In the genomic region with DNA sequence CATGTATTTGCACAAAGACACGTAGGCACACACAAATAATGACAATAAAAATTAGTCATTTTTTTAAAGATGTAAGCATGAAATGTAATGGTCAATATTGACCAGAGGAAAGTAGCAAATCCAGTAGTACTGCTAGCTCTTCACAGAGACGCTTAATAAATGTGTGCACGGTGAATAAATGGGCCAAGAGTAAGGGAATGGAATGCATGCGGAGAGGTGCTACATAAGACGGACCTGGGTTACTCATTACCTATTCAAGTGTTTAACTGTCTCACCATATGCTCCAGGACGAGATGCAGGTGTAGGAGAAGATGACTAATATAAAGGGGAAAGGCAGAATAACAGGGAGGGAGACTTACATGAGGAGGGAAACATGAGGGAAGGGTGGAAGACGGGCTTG, we compare ENCODE assay signal across 19 mouse cellular contexts.
"Had no signal": no experiment of that assay in that cellular context is flagged by ENCODE, and none has a peak within 500 bp of the region (broad histone marks: within the 10 kb centered on the region; RNA-seq: fewer than 3 reads in every experiment).

No protein-coding gene starts in this region.

- H3K36me3 ChIP-seq: liver, embryonic 12.5 days; midbrain, embryonic 10.5 days; midbrain, embryonic 12.5 days; neural tube, embryonic 13.5 days; neural tube, embryonic 15.5 days had no signal

- H3K9ac ChIP-seq: liver, embryonic 12.5 days; liver, embryonic 14.5 days; midbrain, embryonic 12.5 days; neural tube, embryonic 13.5 days; neural tube, embryonic 15.5 days had no signal

- H3K27ac ChIP-seq: liver, embryonic 12.5 days; liver, embryonic 14.5 days; midbrain, embryonic 10.5 days; midbrain, embryonic 12.5 days; neural tube, embryonic 13.5 days; neural tube, embryonic 15.5 days had no signal

- H3K4me1 ChIP-seq: liver, embryonic 12.5 days; midbrain, embryonic 10.5 days had no signal

- H3K4me3 ChIP-seq: liver, embryonic 12.5 days; midbrain, embryonic 10.5 days; midbrain, embryonic 12.5 days; myocyte; neural tube, embryonic 13.5 days; neural tube, embryonic 15.5 days had no signal

- H3K4me2 ChIP-seq: liver, embryonic 12.5 days; midbrain, embryonic 12.5 days; neural tube, embryonic 13.5 days; neural tube, embryonic 15.5 days had no signal

- DNase-seq: lung, postnatal 10 days; lung, postnatal 4 days; midbrain, embryonic 14.5 days; retina, postnatal 1 day; right cerebral cortex, adult 18-20 months; right cerebral cortex, postnatal 25 days; right cerebral cortex, postnatal 4 days; spleen, adult 18-20 months; thymus, adult 18-20 months; thymus, postnatal 14 days; thymus, postnatal 36 days had no signal

- H3K9me3 ChIP-seq: liver, embryonic 12.5 days; midbrain, embryonic 12.5 days; neural tube, embryonic 13.5 days; neural tube, embryonic 15.5 days had no signal

- H3K27me3 ChIP-seq: liver, embryonic 12.5 days; midbrain, embryonic 12.5 days; neural tube, embryonic 13.5 days; neural tube, embryonic 15.5 days had no signal

- ATAC-seq: liver, embryonic 12.5 days; midbrain, embryonic 16.5 days had no signal
